Mouse (Mus musculus) forebrain, embryonic 10.5 days (tissue): ENCODE data around the gene Olfr633. TPM values are rescaled to one million over a fixed set of nuclear protein-coding genes. Genes with fewer than 3 reads are reported as not detected.
"Not testable (repeated sequence)": the region's sequence is repeated elsewhere in the genome, so short reads cannot be mapped to it uniquely, and the experiment has no call there.

Source experiments
- DNase-seq: peaks from one replicate; pipeline ENCODE4 v3.0.0-alpha.2; 2017; ENCODE audit warnings: low spot score; ENCODE audit errors: extremely low spot score
- H3K27ac ChIP-seq: fragments of 300-500 bp; sonication (generic); 2 replicates; pipeline ENCODE4 v1.5.1; 2016; ENCODE audit warnings: mild to moderate bottlenecking
- H3K27me3 ChIP-seq: fragments of 300-500 bp; sonication (generic); 2 replicates; pipeline ENCODE4 v1.6.1; 2016; ENCODE audit warnings: mild to moderate bottlenecking; ENCODE audit not compliant: poor library complexity, severe bottlenecking
- H3K36me3 ChIP-seq: fragments of 300-500 bp; sonication (generic); replicated peaks from 2 replicates; pipeline ENCODE4 v1.6.1; 2016; ENCODE audit warnings: mild to moderate bottlenecking, moderate library complexity
- H3K4me1 ChIP-seq: fragments of 300-500 bp; sonication (generic); 2 replicates; pipeline ENCODE4 v1.6.1; 2016
- H3K4me3 ChIP-seq: fragments of 300-500 bp; sonication (generic); 2 replicates; pipeline ENCODE4 v1.5.1; 2016; ENCODE audit warnings: mild to moderate bottlenecking, moderate library complexity
- H3K9me3 ChIP-seq: fragments of 300-500 bp; sonication (generic); 2 replicates; pipeline ENCODE4 v1.6.1; 2016; ENCODE audit warnings: mild to moderate bottlenecking, moderate library complexity
- WGBS: fragments of 180-500 bp; shearing (Covaris S2); methylation state at CpG from one replicate; pipeline ENCODE4 v1.1.7; 2016; 5-methylcytosine and 5-hydroxymethylcytosine counted together
- polyA plus RNA-seq: library from polyadenylated mRNA; unstranded; fragments of >200 nt; fragmentation: Nextera tagmentation; extraction: Ambion mirVana; gene quantifications from 2 replicates; pipeline ENCODE4 v1.2.1, GENCODE M21; 2016

The Olfr633 gene
- not detected in 2 replicates for polyA plus RNA-seq

DNA sequence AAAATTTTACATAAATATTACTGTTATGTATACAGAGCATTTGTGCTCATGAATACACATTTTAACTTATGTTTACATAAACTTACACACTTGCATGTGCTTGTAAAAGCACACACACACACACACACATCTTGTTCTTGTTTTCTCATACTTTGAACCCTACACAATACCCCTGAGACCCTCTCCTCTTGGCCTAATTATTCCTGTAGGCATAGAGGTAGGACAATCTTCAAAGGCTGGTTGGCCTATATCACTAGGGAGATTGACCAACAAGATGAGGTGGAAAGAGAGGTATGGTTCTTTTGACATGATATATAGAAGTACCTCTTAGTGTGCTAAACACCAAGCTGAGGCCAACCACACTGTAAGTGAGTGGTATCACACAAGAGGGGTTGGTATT is at the start of gene Olfr633:
Gene Olfr633, plus strand, starts transcription at position 301 of the 400 bp plus-strand sequence.
- Histone ChIP-seq H3K4me3 (no peak within 1 kb of the TSS), H3K4me1 (no peaks in the 10 kb centered on the region), H3K27ac (no peak within 1 kb of the TSS), H3K27me3 (no peaks in the 10 kb centered on the region), H3K36me3 (no peaks in the 10 kb centered on the region), H3K9me3 (no peaks in the 10 kb centered on the region)
- no peak for DNase-seq

DNA sequence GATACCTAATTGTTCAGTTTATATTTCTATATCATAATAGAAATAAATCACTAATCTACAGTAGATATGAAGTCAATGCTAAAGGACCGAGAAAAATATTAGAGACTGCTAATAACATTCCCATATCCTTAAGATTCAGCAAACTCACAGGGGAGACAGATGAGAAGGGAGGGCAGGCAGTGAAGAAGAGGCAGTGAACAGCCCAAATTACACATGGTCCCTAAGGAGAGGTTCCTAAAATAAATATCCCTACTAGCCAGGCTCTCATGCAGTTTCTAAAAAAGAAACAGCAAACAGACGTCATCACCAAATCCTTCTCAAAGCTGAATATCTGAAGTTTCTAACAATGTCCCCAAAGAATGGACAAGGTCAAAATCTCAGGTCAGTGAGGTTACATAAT is 41.0 kb upstream of the Olfr633 start, which contains the start of gene Olfr65:
Gene Olfr65, plus strand, starts transcription at position 301 of the 400 bp plus-strand sequence.
- no peak within 1 kb of the TSS for H3K27ac ChIP-seq
- no peaks in the 10 kb centered on the region for H3K9me3 ChIP-seq
- no peak for DNase-seq
- no peaks in the 10 kb centered on the region for H3K27me3 ChIP-seq
- H3K4me3 ChIP-seq: no peak within 1 kb of the TSS
- 91% methylated on average over 2 of the region's 2 CpGs for WGBS
- no peaks in the 10 kb centered on the region for H3K4me1 ChIP-seq
- H3K36me3 ChIP-seq: no peaks in the 10 kb centered on the region

DNA sequence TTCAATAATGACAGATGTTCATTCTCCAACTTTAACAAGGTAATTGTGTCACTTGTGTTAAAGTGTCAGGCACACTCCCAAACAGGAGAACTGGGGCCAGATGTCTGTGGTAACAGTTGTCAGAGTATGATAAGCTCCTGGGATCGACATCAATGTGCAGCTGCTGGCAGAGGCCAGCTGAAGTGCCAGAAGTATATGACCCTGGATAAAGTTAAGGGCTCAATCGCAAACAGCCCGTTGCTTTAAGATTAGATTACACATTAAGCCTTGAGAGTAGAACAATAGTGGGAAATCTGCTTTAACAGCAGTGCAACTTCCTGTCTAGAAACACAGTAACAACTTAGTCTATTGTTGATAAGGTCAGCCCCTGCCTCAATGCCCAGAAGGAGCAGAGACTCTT is 34.2 kb upstream of the Olfr633 start:
- 68% methylated on average over 3 of the region's 3 CpGs for WGBS
- no peaks in the 10 kb centered on the region for H3K27me3 ChIP-seq
- no peak for DNase-seq
- H3K36me3 ChIP-seq: no peaks in the 10 kb centered on the region
- 0 out of 2 replicates have a peak overlapping the region, but pooled peaks have one; percentile 44 for H3K27ac ChIP-seq
- no peaks in the 10 kb centered on the region for H3K9me3 ChIP-seq
- H3K4me1 ChIP-seq: no peaks in the 10 kb centered on the region
- no peak overlapping the region for H3K4me3 ChIP-seq

DNA sequence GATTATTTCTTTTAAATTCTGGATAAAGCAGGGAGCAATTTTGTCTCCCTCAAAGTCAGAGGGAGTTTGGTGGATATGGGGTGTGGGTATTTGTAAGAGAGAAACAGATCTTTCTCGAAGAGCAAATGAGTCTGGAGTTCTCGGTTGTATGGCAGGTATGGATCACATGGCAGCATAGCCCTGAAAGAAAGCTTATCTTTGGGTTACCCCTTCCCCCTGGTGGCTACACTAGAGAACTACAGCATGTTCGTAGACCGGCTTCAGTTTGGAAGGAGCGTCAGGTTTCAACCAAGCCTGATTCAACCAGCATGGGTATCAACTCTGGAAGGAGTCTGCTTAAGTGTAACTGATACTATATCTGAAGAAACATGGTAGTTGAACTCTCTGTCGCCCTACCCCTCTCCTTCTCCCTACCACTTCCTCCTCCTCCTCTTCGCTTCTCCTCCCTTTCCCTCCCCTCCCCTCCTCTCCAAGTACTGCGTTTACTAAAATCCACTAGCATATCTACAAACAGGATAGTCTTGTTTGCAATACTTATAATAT is 31.2 kb upstream of the Olfr633 start:
- Histone ChIP-seq H3K4me1 (no peaks in the 10 kb centered on the region), H3K27me3 (no peaks in the 10 kb centered on the region), H3K27ac (no peak overlapping the region), H3K9me3 (no peaks in the 10 kb centered on the region), H3K4me3 (no peak overlapping the region), H3K36me3 (no peaks in the 10 kb centered on the region)
- WGBS: 44% methylated on average over 8 of the region's 8 CpGs
- DNase-seq: no peak

DNA sequence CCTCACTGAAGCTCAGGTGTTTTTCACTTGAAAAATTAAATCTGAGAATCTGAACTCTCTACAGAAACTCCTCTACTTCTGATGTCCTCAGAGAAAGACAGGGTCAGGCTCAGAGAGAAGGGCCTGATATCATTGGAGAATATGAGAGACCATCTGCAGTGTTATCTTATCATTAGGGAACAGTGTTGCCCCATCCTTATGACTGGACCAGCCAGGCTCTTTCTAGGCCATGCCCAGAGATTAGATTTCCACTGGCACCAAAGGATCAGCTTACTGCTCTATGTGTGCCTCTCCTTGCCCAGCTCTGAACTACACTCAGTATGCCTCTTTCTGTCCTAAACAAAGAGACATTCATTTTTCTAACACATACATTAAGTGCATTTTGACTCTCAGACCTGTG is 28.9 kb upstream of the Olfr633 start:
- H3K4me1 ChIP-seq: no peaks in the 10 kb centered on the region
- no peaks in the 10 kb centered on the region for H3K27me3 ChIP-seq
- no peak overlapping the region for H3K4me3 ChIP-seq
- no peaks in the 10 kb centered on the region for H3K36me3 ChIP-seq
- H3K27ac ChIP-seq: no peak overlapping the region
- DNase-seq: no peak
- H3K9me3 ChIP-seq: no peaks in the 10 kb centered on the region

DNA sequence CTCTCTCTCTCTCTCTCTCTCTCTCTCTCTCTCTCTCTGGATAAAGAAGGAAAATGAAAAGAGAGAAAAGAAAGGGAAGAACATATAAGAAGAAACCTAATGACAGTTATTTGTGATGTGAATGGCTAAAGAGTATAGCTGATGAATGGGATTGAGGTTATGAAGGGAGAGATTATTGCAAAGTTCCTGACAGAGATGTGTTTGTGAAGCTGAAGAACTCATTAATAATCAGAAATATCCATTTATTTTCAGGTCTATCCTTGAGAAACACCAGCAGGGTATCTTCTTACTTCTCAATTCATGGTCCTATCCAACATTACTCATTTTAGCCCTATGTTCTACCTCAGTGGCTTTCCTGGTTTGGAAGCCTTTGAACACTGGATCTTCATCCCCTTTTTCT is 15.7 kb upstream of the Olfr633 start, which contains the start of gene Olfr631:
Gene Olfr631, plus strand, starts transcription at position 301 of the 400 bp plus-strand sequence.
- Histone ChIP-seq H3K4me3 (no peak within 1 kb of the TSS), H3K4me1 (no peaks in the 10 kb centered on the region), H3K36me3 (no peaks in the 10 kb centered on the region), H3K9me3 (no peaks in the 10 kb centered on the region), H3K27ac (no peak within 1 kb of the TSS), H3K27me3 (no peaks in the 10 kb centered on the region)
- no peak for DNase-seq

DNA sequence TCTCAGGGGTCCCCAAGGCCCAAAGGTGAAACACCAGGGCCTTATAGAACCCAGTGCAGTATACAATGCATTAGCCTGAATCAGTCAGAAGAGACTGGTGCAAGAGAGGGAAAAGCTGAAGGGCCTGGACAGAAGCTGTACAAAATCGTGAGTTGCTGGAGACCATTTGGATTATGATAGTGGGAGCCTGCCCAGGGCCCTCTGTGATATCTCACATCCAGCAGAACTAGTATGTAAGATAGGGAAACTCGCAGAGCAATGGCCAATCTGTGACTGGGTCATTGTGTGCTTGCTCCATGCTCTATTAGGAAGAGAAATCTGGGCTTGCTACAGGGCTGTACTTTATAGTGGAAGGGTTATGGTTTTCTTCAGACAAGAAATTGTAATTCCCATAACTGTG is 10.0 kb upstream of the Olfr633 start, which contains the start of gene Olfr632:
Gene Olfr632, plus strand, starts transcription at position 84 of the 400 bp plus-strand sequence.
- WGBS: 87% methylated on average over 2 of the region's 2 CpGs
- H3K36me3 ChIP-seq: no peaks in the 10 kb centered on the region
- no peaks in the 10 kb centered on the region; the same call in 1 of the 2 replicates for H3K9me3 ChIP-seq
- no peak for DNase-seq
- H3K27me3 ChIP-seq: no peaks in the 10 kb centered on the region
- H3K4me3 ChIP-seq: no peak within 1 kb of the TSS
- no peaks in the 10 kb centered on the region for H3K4me1 ChIP-seq
- H3K27ac ChIP-seq: no peak within 1 kb of the TSS

DNA sequence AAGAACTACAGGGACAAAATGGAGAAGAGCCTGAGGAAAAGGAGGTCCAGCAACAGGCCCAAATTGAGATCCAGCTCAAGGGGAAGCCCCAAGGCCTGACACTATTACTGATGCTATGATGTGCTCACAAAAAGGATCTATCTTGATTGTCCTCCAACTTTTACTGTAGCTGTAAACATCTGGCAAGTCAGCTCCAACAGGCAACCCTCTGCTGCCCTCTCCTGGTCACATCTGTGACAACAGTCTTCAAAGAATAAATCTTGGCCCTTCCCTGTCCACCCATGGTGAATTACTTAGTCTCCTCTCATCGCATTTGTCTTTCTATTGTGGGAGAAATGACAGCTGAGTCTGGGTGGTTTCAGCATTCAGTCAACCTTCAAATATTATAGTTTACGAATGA is 1.5 kb upstream of the Olfr633 start:
- WGBS: 34% methylated on average over 2 of the region's 2 CpGs
- Histone ChIP-seq H3K36me3 (no peaks in the 10 kb centered on the region), H3K4me1 (no peaks in the 10 kb centered on the region), H3K9me3 (no peaks in the 10 kb centered on the region; the same call in 1 of the 2 replicates), H3K27me3 (no peaks in the 10 kb centered on the region), H3K27ac (no peak overlapping the region), H3K4me3 (no peak overlapping the region)
- DNase-seq: peak; percentile 48

DNA sequence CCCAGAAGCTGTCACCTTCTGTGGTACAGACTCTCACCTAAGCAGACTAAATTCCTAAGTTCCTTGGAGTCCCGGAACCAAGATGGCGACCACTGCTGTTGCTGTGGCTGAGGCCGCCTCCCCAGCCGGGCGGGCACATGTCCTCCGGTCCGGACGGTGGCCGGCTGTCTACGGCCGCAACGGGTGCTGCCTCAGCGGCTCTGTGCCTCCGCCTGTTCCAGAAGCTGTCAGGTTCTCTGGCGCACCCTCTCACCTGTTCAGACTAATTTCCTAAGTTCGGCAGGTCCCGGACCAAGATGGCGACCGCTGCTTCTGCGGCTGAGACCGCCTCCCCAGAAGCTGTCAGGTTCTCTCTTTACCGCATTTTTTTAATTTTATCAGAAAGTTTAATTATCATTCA is 22.6 kb downstream of the Olfr633 start:
- 97% methylated on average over 22 of the region's 22 CpGs for WGBS

DNA sequence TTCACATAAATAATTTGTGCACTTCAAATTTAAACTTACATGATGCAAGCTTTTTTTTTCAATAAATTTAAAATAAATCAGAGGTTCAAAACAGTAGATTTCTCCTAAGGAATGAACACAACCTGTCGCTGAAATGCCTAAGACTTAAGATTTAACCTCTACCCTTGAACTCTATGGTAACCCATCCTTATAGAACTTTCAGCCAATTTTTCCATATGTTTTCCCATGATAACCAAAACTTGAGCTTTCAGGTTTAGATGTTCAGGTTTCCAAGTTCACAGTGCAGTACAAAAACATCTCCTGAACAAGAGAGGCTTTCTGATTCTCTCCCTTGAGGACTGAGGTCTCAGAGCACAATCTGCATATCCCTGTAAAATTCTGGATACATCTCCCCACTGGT is 26.6 kb downstream of the Olfr633 start, which contains the start of gene Olfr635:
Gene Olfr635, plus strand, starts transcription at position 301 of the 400 bp plus-strand sequence.
- Histone ChIP-seq H3K4me3 (no peak within 1 kb of the TSS), H3K27ac (no peak within 1 kb of the TSS), H3K4me1 (no peaks in the 10 kb centered on the region), H3K9me3 (no peaks in the 10 kb centered on the region), H3K27me3 (no peaks in the 10 kb centered on the region), H3K36me3 (no peaks in the 10 kb centered on the region)
- 67% methylated on average over 1 of the region's 1 CpGs for WGBS
- DNase-seq: no peak

More for the DNA sequence above, 22.6 kb downstream of the Olfr633 start:
- not testable (repeated sequence) for H3K9me3 ChIP-seq, DNase-seq, H3K4me3 ChIP-seq, H3K4me1 ChIP-seq, H3K36me3 ChIP-seq, H3K27ac ChIP-seq, H3K27me3 ChIP-seq

DNA sequence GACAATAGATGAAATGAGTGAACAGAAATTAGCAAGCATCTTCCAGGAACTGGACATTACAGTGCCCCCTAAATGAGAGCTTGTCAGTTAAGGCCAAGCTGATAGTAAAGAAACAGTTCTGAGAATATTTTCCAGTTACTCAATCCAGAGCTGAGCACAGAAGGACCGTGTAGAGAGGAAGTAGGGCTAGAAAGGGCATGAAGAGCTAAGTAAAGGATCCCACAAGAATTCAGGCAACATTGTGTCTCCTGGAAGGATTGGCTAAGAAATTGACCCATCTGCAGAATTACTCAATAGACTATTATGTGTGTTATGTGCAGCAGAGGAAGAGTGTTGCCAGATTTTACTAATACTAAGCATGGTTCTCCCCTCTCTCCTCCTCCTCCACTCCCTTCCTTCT is 27.5 kb downstream of the Olfr633 start:
- Histone ChIP-seq H3K36me3 (no peaks in the 10 kb centered on the region), H3K4me3 (no peak overlapping the region), H3K27me3 (no peaks in the 10 kb centered on the region), H3K4me1 (no peaks in the 10 kb centered on the region), H3K27ac (no peak overlapping the region), H3K9me3 (no peaks in the 10 kb centered on the region)
- DNase-seq: no peak
- 66% methylated on average over 1 of the region's 1 CpGs for WGBS

DNA sequence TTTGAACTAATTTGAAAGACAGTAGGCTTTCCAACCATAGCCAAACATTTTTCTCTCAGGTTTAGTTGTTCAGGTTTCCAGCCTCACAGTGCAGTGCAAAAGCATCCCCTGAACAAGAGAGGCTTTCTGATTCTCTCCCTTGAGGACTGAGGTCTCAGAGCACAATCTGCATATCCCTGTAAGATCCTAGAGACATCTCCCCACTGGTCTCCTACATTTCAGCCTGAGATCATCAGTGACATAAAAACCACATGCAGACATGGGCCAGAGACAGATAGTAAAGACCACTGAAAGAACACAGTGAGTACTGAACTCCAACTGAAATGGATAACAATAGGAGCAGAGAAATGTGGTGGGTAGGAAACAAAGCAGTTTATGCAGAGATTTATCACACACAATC is 54.2 kb downstream of the Olfr633 start, which contains the start of gene Olfr638:
Gene Olfr638, plus strand, starts transcription at position 301 of the 400 bp plus-strand sequence.
- H3K4me1 ChIP-seq: no peaks in the 10 kb centered on the region
- no peak within 1 kb of the TSS for H3K27ac ChIP-seq
- H3K36me3 ChIP-seq: no peaks in the 10 kb centered on the region
- DNase-seq: no peak
- H3K4me3 ChIP-seq: no peak within 1 kb of the TSS
- H3K27me3 ChIP-seq: no peaks in the 10 kb centered on the region
- no peaks in the 10 kb centered on the region for H3K9me3 ChIP-seq
